Mouse (Mus musculus) liver, embryonic 14.5 days (tissue): ENCODE data around the gene Pfpl. TPM values are rescaled to one million over a fixed set of nuclear protein-coding genes. Genes with fewer than 3 reads are reported as not detected.
A peak's percentile ranks its signal among the peaks of the same experiment; 100 is the strongest.

ENCODE experiments used
- ATAC-seq: fragments of 200-750 bp; cut with Nextera tagmentation; 2 replicates; pipeline ENCODE4 v1.8.0; 2017; ENCODE audit warnings: moderate number of reproducible peaks, mild to moderate bottlenecking, moderate library complexity; ENCODE audit not compliant: insufficient read depth
- DNase-seq, 3 experiments: peaks; one replicate each; pipeline ENCODE4 v3.0.0-alpha.2; 2012 to 2013; ENCODE audit warnings: low read depth in 3 of 3, low spot score in 3 of 3
- H3K27ac ChIP-seq: fragments of 300-500 bp; sonication (generic); 2 replicates; pipeline ENCODE4 v1.5.1; 2014; ENCODE audit warnings: moderate library complexity, mild to moderate bottlenecking, control low read depth, inconsistent platforms
- H3K27me3 ChIP-seq: fragments of 300-500 bp; sonication (generic); 2 replicates; pipeline ENCODE4 v1.6.1; 2014; ENCODE audit warnings: mild to moderate bottlenecking, low read length, moderate library complexity; ENCODE audit not compliant: control insufficient read depth, insufficient read depth
- H3K36me3 ChIP-seq: fragments of 300-500 bp; sonication (generic); replicated peaks from 2 replicates; pipeline ENCODE4 v1.6.1; 2014; ENCODE audit warnings: low read depth; ENCODE audit not compliant: control insufficient read depth, insufficient read depth
- H3K4me1 ChIP-seq, 2 experiments: fragments of 200-500 bp in 1 of 2; fragments of 300-500 bp in 1 of 2; sonication (generic) in 1 of 2; replicated peaks; 2 replicates each; pipeline ENCODE4 v1.6.1; 2012 to 2014; ENCODE audit warnings: antibody characterized with exemption in 1 of 2, inconsistent platforms in 1 of 2, low read length in 1 of 2; ENCODE audit not compliant: control insufficient read depth in 2 of 2, insufficient read depth in 2 of 2
- H3K4me2 ChIP-seq: fragments of 300-500 bp; sonication (generic); 2 replicates; pipeline ENCODE4 v1.6.1; 2014; ENCODE audit warnings: low read depth, mild to moderate bottlenecking, control low read depth, moderate library complexity
- H3K4me3 ChIP-seq, 2 experiments: fragments of 200-500 bp in 1 of 2; fragments of 300-500 bp in 1 of 2; sonication (generic) in 1 of 2; 2 replicates each; pipeline ENCODE4 v1.5.1; 2012 to 2014; ENCODE audit warnings: low read depth in 2 of 2, low read length in 2 of 2, mild to moderate bottlenecking in 2 of 2, control low read depth in 1 of 2, inconsistent platforms in 1 of 2, moderate library complexity in 1 of 2; ENCODE audit not compliant: insufficient read depth in 1 of 2
- H3K9ac ChIP-seq: fragments of 300-500 bp; sonication (generic); replicated peaks from 2 replicates; pipeline ENCODE4 v1.6.1; 2014; ENCODE audit warnings: mild to moderate bottlenecking, control low read depth, moderate library complexity
- H3K9me3 ChIP-seq: fragments of 300-500 bp; sonication (generic); 2 replicates; pipeline ENCODE4 v1.6.1; 2016; ENCODE audit warnings: low read length, mixed read lengths; ENCODE audit not compliant: control insufficient read depth
- CTCF ChIP-seq: IDR thresholded peaks from 2 replicates; pipeline ENCODE4 v1.5.1; 2016; ENCODE audit warnings: antibody characterized with exemption, low read depth, control low read depth
- EP300 ChIP-seq: IDR thresholded peaks from 2 replicates; pipeline ENCODE4 v1.6.1; 2016; ENCODE audit warnings: antibody characterized with exemption, low read depth
- WGBS: fragments of 180-500 bp; shearing (Covaris S2); extraction: QIAGEN DNeasy Blood & Tissue Kit; methylation state at CpG from one replicate; pipeline ENCODE4 v1.1.7; 2014; ENCODE audit not compliant: insufficient replicate concordance; 5-methylcytosine and 5-hydroxymethylcytosine counted together
- polyA plus RNA-seq, 2 experiments: library from polyadenylated mRNA; depleted of rRNA in 1 of 2; stranded (reverse) in 1 of 2; unstranded in 1 of 2; fragments of >200 nt; fragmentation: Nextera tagmentation in 1 of 2; extraction: Ambion mirVana in 1 of 2; gene quantifications; 2 replicates each; pipeline versions ENCODE4 v1.2.1 to v1.2.3; 2012 to 2014

Gene Pfpl
- polyA plus RNA-seq, 2 experiments, result not detected

GRCm38 (mm10) chr19:12420555-12420954 is 7.2 kb upstream of the Pfpl start:
- no peaks in the 10 kb centered on the region for H3K27me3 ChIP-seq
- DNase-seq, result no peak
- H3K9me3 ChIP-seq, result no peaks in the 10 kb centered on the region
- H3K9ac ChIP-seq, result no peak overlapping the region
- ATAC-seq, result no peak
- H3K4me3 ChIP-seq, result no peak overlapping the region
- 56% methylated on average over 6 of the region's 6 CpGs for WGBS
- no peak overlapping the region for H3K4me2 ChIP-seq
- no peak overlapping the region for H3K27ac ChIP-seq
- no peak for TF ChIP-seq EP300
- TF ChIP-seq CTCF, result no peak
- no peaks in the 10 kb centered on the region for H3K36me3 ChIP-seq
- no peaks in the 10 kb centered on the region for H3K4me1 ChIP-seq

DNA sequence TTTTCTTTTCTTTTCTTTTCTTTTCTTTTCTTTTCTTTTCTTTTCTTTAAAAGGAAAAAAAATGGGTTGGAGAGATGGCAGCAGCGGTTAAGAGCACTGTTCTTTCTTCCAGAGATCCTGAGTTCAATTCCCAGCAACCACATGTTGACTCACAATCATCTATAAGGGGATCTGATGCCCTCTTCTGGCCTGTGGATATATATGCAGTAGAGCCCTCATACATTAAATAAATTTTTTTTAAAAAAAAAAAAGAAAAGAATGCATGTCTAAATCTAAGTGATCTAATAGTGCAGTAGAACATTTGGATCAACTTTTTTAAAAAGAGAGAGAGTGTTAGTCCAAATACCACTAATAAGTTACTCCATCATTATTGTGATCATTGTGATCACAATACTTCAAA is 6.0 kb upstream of the Pfpl start:
- Histone ChIP-seq H3K27me3 (no peaks in the 10 kb centered on the region), H3K9ac (no peak overlapping the region), H3K4me3 (no peak overlapping the region), H3K4me2 (no peak overlapping the region), H3K36me3 (no peaks in the 10 kb centered on the region), H3K4me1 (no peaks in the 10 kb centered on the region), H3K27ac (no peak overlapping the region), H3K9me3 (no peaks in the 10 kb centered on the region)
- no peak for ATAC-seq
- no peak for DNase-seq
- 67% methylated on average over 1 of the region's 1 CpGs for WGBS
- TF ChIP-seq CTCF (no peak), EP300 (no peak)

DNA sequence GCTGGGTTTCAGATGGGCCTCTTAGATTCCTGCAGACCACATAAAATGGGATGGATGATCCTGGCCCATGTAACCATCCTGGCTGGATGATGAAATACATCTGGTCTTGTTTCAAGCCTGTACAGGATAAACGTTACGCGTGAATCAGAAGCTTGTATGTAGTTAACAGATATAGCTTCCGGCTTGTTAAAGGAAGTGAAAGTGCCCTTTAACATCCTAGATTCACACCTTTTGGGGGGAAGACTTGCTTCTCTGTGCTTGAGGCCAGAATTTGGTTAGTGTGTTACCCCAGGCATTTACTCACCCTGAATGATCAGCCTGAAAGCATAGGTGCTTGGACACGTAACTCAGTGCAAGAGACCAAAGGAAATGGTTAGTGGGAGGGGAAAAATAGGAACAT is 604 bp upstream of the Pfpl start:
- Histone ChIP-seq H3K4me2 (no peak overlapping the region), H3K9ac (no peak overlapping the region), H3K9me3 (no peaks in the 10 kb centered on the region), H3K27me3 (no peaks in the 10 kb centered on the region), H3K36me3 (no peaks in the 10 kb centered on the region), H3K4me3 (no peak overlapping the region), H3K4me1 (no peaks in the 10 kb centered on the region), H3K27ac (no peak overlapping the region)
- no peak for ATAC-seq
- no peak for DNase-seq
- WGBS, result 61% methylated on average over 5 of the region's 5 CpGs
- TF ChIP-seq EP300, result no peak
- TF ChIP-seq CTCF, result no peak

DNA sequence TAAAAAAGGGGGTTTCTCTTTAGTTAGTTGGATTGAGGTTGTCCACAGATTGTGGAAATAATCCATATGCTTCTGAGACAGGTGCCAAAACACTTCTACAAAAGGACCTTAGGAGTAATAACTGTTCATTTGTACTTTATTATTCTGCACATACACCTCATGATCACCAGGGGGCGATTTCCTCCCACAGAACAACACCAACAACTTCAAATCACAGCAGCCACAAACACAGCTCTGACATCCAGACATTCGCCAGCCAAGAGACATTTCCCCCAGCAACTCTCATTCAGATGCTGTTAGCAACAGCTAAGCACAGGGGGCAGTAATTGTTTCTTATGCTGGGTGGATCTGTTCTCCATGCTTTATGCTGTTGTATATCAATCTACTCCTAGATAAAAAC is 5.3 kb downstream of the Pfpl start:
- ATAC-seq (no peak), DNase-seq (no peak)
- no peak overlapping the region for H3K9ac ChIP-seq

GRCm38 (mm10) chr19:12435011-12435416 is 7.3 kb downstream of the Pfpl start:
- no peak for ATAC-seq
- WGBS, result 42% methylated on average over 4 of the region's 4 CpGs
- no peak for TF ChIP-seq EP300
- TF ChIP-seq CTCF, result no peak

More for the DNA sequence above, 5.3 kb downstream of the Pfpl start:
- TF ChIP-seq CTCF (peak; percentile 57), EP300 (no peak)
- H3K36me3 ChIP-seq, result no peaks in the 10 kb centered on the region
- H3K27me3 ChIP-seq, result no peaks in the 10 kb centered on the region
- no peaks in the 10 kb centered on the region for H3K4me1 ChIP-seq
- H3K4me3 ChIP-seq, result no peak overlapping the region
- H3K4me2 ChIP-seq, result no peak overlapping the region
- WGBS, result 8% methylated on average over 2 of the region's 2 CpGs
- H3K9me3 ChIP-seq, result no peaks in the 10 kb centered on the region
- no peak overlapping the region for H3K27ac ChIP-seq

More at GRCm38 (mm10) chr19:12435011-12435416, 7.3 kb downstream of the Pfpl start:
- Histone ChIP-seq H3K9me3 (no peaks in the 10 kb centered on the region), H3K9ac (no peak overlapping the region), H3K4me2 (no peak overlapping the region), H3K27ac (no peak overlapping the region), H3K36me3 (no peaks in the 10 kb centered on the region), H3K4me3 (no peak overlapping the region), H3K27me3 (no peaks in the 10 kb centered on the region), H3K4me1 (no peaks in the 10 kb centered on the region)
- DNase-seq, result no peak
